Mouse (Mus musculus) liver, adult 2 months (tissue): Measurements from ENCODE around the gene Dmgdh.

Source experiments
- CTCF ChIP-seq: fragments of 200-500 bp; IDR thresholded peaks from 2 replicates; pipeline ENCODE4 v1.5.1; 2011; ENCODE audit warnings: low read depth, low read length, control low read depth
- POLR2A ChIP-seq: fragments of 200-500 bp; IDR thresholded peaks from 2 replicates; pipeline ENCODE4 v1.6.1; 2011; ENCODE audit warnings: low read length, control low read depth; ENCODE audit not compliant: insufficient read depth; ENCODE audit errors: extremely low read depth

GRCm38 (mm10) chr13:93653382-93653781 is 20.9 kb upstream of the Dmgdh start:
- TF ChIP-seq POLR2A (no peak), CTCF (no peak)
